Mouse (Mus musculus): ENCODE measurements around the gene Epb41l2. TPM values are rescaled to one million over a fixed set of nuclear protein-coding genes. Genes with fewer than 3 reads are reported as not detected.

Epb41l2 gene
- polyA plus RNA-seq, 1 experiment from 2014 or later: 46.3 TPM

DNA sequence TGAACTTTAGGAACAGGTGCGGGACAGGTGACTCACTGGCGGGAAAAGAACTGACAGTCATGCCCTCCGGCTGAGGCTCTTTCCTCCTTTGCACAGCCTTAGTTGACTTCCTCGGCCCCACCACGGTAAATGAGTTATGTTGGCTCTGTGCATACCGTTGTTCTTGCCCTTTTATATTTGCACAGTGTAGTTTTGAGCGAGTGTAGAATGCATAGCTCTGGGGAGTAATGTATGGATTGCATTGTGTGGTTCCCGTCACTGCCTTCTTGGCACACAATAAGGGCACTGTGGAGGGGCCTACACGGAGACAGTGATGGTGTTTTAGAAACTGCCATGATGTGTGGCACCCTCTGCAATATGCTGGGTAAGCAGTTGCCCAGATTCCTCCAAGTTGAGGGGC, 93.6 kb downstream of the Epb41l2 start:
- Histone ChIP-seq H3K4me2 (ENCODE audit: low read length) (no peak overlapping the region), H3K27me3 (replicated peaks; ENCODE audit: control insufficient read depth, insufficient read depth, low read length) (no peaks in the 10 kb centered on the region), H3K4me1 (replicated peaks; ENCODE audit: control insufficient read depth, insufficient read depth, low read length) (peaks cover 10% of the 10 kb centered on the region), H3K9me3 (ENCODE audit: control insufficient read depth, low read length) (no peaks in the 10 kb centered on the region), H3K27ac (ENCODE audit: low read depth) (no peak overlapping the region), H3K9ac (ENCODE audit: low read length) (no peak overlapping the region), H3K4me3 (ENCODE audit: low read depth, low read length) (no peak overlapping the region), H3K36me3 (ENCODE audit: control insufficient read depth, insufficient read depth, low read length) (0 out of 2 replicates have a peak, but pooled peaks cover 7% of the 10 kb centered on the region)
- DNase-seq (ENCODE audit: low spot score): no peak
- WGBS: 71% methylated on average over 9 of the region's 9 CpGs
- no peak for ATAC-seq (replicated peaks; ENCODE audit: low FRiP score, low TSS enrichment, low read depth)

DNA sequence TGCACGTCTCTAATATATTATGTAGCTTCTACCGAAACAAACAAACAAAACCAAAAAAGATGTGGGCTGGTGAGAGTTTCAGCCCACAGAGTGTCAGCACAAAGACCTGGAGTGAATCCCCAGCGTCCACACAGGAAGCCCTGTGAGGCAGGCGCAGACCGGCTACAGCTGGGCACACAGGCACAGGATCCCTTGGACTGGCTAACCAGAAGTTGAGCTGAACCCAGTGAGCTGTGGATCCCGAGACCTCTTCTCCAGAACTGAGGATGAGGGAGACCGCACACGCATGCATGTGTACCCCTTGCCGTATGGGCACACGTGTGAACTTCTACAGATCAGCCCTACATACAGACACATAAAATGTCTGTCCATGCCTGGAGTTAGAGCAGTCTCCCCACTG, 94.2 kb downstream of the Epb41l2 start:
- H3K27me3 ChIP-seq (replicated peaks; ENCODE audit: control insufficient read depth, insufficient read depth, low read length): no peaks in the 10 kb centered on the region
- WGBS: 81% methylated on average over 10 of the region's 10 CpGs
- H3K36me3 ChIP-seq (ENCODE audit: control insufficient read depth, insufficient read depth, low read length): 0 out of 2 replicates have a peak, but pooled peaks cover 7% of the 10 kb centered on the region
- no peak overlapping the region for H3K9ac ChIP-seq (ENCODE audit: low read length)
- no peak overlapping the region for H3K4me3 ChIP-seq (ENCODE audit: low read depth, low read length)
- DNase-seq (ENCODE audit: low spot score): no peak
- no peak overlapping the region for H3K27ac ChIP-seq (ENCODE audit: low read depth)
- H3K9me3 ChIP-seq (ENCODE audit: control insufficient read depth, low read length): no peaks in the 10 kb centered on the region
- H3K4me1 ChIP-seq (replicated peaks; ENCODE audit: control insufficient read depth, insufficient read depth, low read length): peaks cover 10% of the 10 kb centered on the region
- no peak overlapping the region for H3K4me2 ChIP-seq (ENCODE audit: low read length)
- ATAC-seq (replicated peaks; ENCODE audit: low FRiP score, low TSS enrichment, low read depth): no peak

DNA sequence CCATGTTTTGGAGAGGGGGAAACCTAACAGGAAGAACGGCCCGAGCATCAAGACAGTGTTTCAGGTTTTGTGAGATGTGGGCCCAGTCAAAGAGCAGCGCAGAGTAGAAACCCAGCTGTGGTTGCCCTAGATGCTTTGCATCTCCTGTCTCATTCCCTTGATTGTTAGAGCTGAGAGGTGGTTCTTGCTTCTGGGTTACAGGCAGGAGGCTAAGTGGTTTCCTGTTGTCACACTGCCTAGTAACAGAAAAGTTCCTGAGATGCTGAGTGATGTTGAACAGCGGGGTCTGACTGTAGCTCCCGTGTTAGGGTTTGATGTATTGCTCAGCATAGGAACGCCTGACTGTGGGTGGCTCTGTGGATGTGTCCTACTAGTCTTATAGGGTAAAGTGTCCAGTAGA, 97.5 kb downstream of the Epb41l2 start:
- 0 out of 2 replicates have a peak, but pooled peaks cover 7% of the 10 kb centered on the region for H3K36me3 ChIP-seq (ENCODE audit: control insufficient read depth, insufficient read depth, low read length)
- H3K27me3 ChIP-seq (replicated peaks; ENCODE audit: control insufficient read depth, insufficient read depth, low read length): no peaks in the 10 kb centered on the region
- ATAC-seq (replicated peaks; ENCODE audit: low FRiP score, low TSS enrichment, low read depth) (no peak), DNase-seq (ENCODE audit: low spot score) (no peak)
- no peak overlapping the region for H3K4me2 ChIP-seq (ENCODE audit: low read length)
- H3K4me1 ChIP-seq (replicated peaks; ENCODE audit: control insufficient read depth, insufficient read depth, low read length): no peaks in the 10 kb centered on the region; the same call in 1 of the 2 replicates
- no peaks in the 10 kb centered on the region for H3K9me3 ChIP-seq (ENCODE audit: control insufficient read depth, low read length)
- no peak overlapping the region for H3K4me3 ChIP-seq (ENCODE audit: low read depth, low read length)
- no peak overlapping the region for H3K27ac ChIP-seq (ENCODE audit: low read depth)
- WGBS: 71% methylated on average over 6 of the region's 6 CpGs
- no peak overlapping the region for H3K9ac ChIP-seq (ENCODE audit: low read length)

- no peak overlapping the region for H3K4me2 ChIP-seq (ENCODE audit: low read length)
- H3K4me3 ChIP-seq (ENCODE audit: low read depth, low read length): no peak overlapping the region
- 0 out of 2 replicates have a peak, but pooled peaks cover 7% of the 10 kb centered on the region for H3K36me3 ChIP-seq (ENCODE audit: control insufficient read depth, insufficient read depth, low read length)
- no peaks in the 10 kb centered on the region for H3K27me3 ChIP-seq (replicated peaks; ENCODE audit: control insufficient read depth, insufficient read depth, low read length)
- no peaks in the 10 kb centered on the region; the same call in 1 of the 2 replicates for H3K4me1 ChIP-seq (replicated peaks; ENCODE audit: control insufficient read depth, insufficient read depth, low read length)
- 84% methylated on average over 4 of the region's 4 CpGs for WGBS
- ATAC-seq (replicated peaks; ENCODE audit: low FRiP score, low TSS enrichment, low read depth) (no peak), DNase-seq (ENCODE audit: low spot score) (no peak)
- H3K9me3 ChIP-seq (ENCODE audit: control insufficient read depth, low read length): no peaks in the 10 kb centered on the region
- no peak overlapping the region for H3K9ac ChIP-seq (ENCODE audit: low read length)
- H3K27ac ChIP-seq (ENCODE audit: low read depth): no peak overlapping the region
Measured at GRCm38 (mm10) chr10:25457996-25458395, 98.4 kb downstream of the Epb41l2 start.

DNA sequence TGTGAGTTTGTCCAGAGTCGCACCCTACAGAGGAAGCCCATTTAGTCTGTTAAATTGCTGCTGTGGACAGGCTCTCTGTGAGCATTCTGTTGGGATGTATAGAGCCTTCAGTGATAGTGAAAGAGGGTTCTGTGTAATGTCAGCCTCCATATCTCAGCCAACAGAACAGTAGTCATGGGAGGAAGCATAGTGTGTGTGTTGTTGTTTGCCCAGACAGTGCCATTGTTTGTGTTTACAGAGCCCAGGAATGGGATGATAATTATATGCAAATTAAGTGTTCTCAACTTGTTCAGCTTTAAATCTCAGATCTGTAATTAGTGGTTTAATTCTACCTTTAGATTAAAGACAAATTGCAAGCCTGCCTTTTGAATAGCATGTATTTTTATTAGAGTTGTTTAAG, 102.2 kb downstream of the Epb41l2 start:
- 40% methylated on average over 1 of the region's 1 CpGs for WGBS

DNA sequence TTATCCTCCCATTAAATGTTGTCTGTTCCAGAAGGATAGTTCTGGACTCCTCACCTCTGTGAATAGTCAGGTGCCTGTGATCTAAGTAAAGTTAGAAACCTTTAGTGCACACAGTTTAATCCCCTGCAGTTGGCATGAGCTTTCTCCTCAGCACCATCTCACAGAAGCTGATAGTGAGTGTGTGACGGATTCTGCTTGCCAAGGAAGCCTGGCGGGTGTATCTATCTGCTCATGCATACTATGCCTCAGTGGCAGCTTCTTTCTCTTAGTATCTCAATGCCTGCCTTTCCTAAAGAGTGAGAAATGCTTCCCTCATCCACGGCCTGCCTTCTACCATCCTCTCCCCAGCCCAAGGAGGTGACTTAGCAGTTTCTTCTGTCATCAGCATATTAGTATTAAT, 103.1 kb downstream of the Epb41l2 start:
- DNase-seq (ENCODE audit: low spot score): no peak
- Histone ChIP-seq H3K4me1 (replicated peaks; ENCODE audit: control insufficient read depth, insufficient read depth, low read length) (no peaks in the 10 kb centered on the region), H3K27ac (ENCODE audit: low read depth) (no peak overlapping the region), H3K9me3 (ENCODE audit: control insufficient read depth, low read length) (no peaks in the 10 kb centered on the region), H3K36me3 (ENCODE audit: control insufficient read depth, insufficient read depth, low read length) (no peaks in the 10 kb centered on the region), H3K4me2 (ENCODE audit: low read length) (no peak overlapping the region), H3K4me3 (ENCODE audit: low read depth, low read length) (no peak overlapping the region), H3K9ac (ENCODE audit: low read length) (no peak overlapping the region), H3K27me3 (replicated peaks; ENCODE audit: control insufficient read depth, insufficient read depth, low read length) (no peaks in the 10 kb centered on the region)
- no peak for ATAC-seq (replicated peaks; ENCODE audit: low FRiP score, low TSS enrichment, low read depth)
- 85% methylated on average over 3 of the region's 3 CpGs for WGBS

More for the DNA sequence above, 102.2 kb downstream of the Epb41l2 start:
- ATAC-seq (replicated peaks; ENCODE audit: low FRiP score, low TSS enrichment, low read depth): no peak
- Histone ChIP-seq H3K9me3 (ENCODE audit: control insufficient read depth, low read length) (no peaks in the 10 kb centered on the region), H3K36me3 (ENCODE audit: control insufficient read depth, insufficient read depth, low read length) (no peaks in the 10 kb centered on the region), H3K27ac (ENCODE audit: low read depth) (no peak overlapping the region), H3K4me2 (ENCODE audit: low read length) (no peak overlapping the region), H3K4me1 (replicated peaks; ENCODE audit: control insufficient read depth, insufficient read depth, low read length) (no peaks in the 10 kb centered on the region; the same call in 1 of the 2 replicates), H3K27me3 (replicated peaks; ENCODE audit: control insufficient read depth, insufficient read depth, low read length) (no peaks in the 10 kb centered on the region), H3K4me3 (ENCODE audit: low read depth, low read length) (no peak overlapping the region), H3K9ac (ENCODE audit: low read length) (no peak overlapping the region)
- DNase-seq (ENCODE audit: low spot score): no peak

GRCm38 (mm10) chr10:25466493-25466892, 106.9 kb downstream of the Epb41l2 start:
- no peak overlapping the region for H3K27ac ChIP-seq (ENCODE audit: low read depth)
- ATAC-seq (replicated peaks; ENCODE audit: low FRiP score, low TSS enrichment, low read depth): no peak
- no peaks in the 10 kb centered on the region for H3K4me1 ChIP-seq (replicated peaks; ENCODE audit: control insufficient read depth, insufficient read depth, low read length)
- H3K9ac ChIP-seq (ENCODE audit: low read length): no peak overlapping the region
- H3K9me3 ChIP-seq (ENCODE audit: control insufficient read depth, low read length): no peaks in the 10 kb centered on the region
- no peaks in the 10 kb centered on the region for H3K27me3 ChIP-seq (replicated peaks; ENCODE audit: control insufficient read depth, insufficient read depth, low read length)
- 52% methylated on average over 2 of the region's 2 CpGs for WGBS
- no peak for DNase-seq (ENCODE audit: low spot score)
- H3K4me3 ChIP-seq (ENCODE audit: low read depth, low read length): no peak overlapping the region
- no peak overlapping the region for H3K4me2 ChIP-seq (ENCODE audit: low read length)
- H3K36me3 ChIP-seq (ENCODE audit: control insufficient read depth, insufficient read depth, low read length): peaks cover 15% of the 10 kb centered on the region; the same call in 1 of the 2 replicates

GRCm38 (mm10) chr10:25471944-25472343, 112.3 kb downstream of the Epb41l2 start:
- Histone ChIP-seq H3K27ac (ENCODE audit: low read depth) (no peak overlapping the region), H3K9me3 (ENCODE audit: control insufficient read depth, low read length) (no peaks in the 10 kb centered on the region), H3K4me1 (replicated peaks; ENCODE audit: control insufficient read depth, insufficient read depth, low read length) (no peaks in the 10 kb centered on the region), H3K36me3 (ENCODE audit: control insufficient read depth, insufficient read depth, low read length) (peaks cover 25% of the 10 kb centered on the region), H3K27me3 (replicated peaks; ENCODE audit: control insufficient read depth, insufficient read depth, low read length) (no peaks in the 10 kb centered on the region), H3K4me3 (ENCODE audit: low read depth, low read length) (no peak overlapping the region), H3K4me2 (ENCODE audit: low read length) (no peak overlapping the region), H3K9ac (ENCODE audit: low read length) (no peak overlapping the region)
- 73% methylated on average over 2 of the region's 2 CpGs for WGBS
- ATAC-seq (replicated peaks; ENCODE audit: low FRiP score, low TSS enrichment, low read depth) (no peak), DNase-seq (ENCODE audit: low spot score) (no peak)

- no peak overlapping the region for H3K9ac ChIP-seq (ENCODE audit: low read length)
- H3K4me2 ChIP-seq (ENCODE audit: low read length): no peak overlapping the region
- no peaks in the 10 kb centered on the region for H3K27me3 ChIP-seq (replicated peaks; ENCODE audit: control insufficient read depth, insufficient read depth, low read length)
- ATAC-seq (replicated peaks; ENCODE audit: low FRiP score, low TSS enrichment, low read depth) (no peak), DNase-seq (ENCODE audit: low spot score) (no peak)
- H3K9me3 ChIP-seq (ENCODE audit: control insufficient read depth, low read length): no peaks in the 10 kb centered on the region
- peaks cover 13% of the 10 kb centered on the region for H3K36me3 ChIP-seq (ENCODE audit: control insufficient read depth, insufficient read depth, low read length)
- H3K4me1 ChIP-seq (replicated peaks; ENCODE audit: control insufficient read depth, insufficient read depth, low read length): 0 out of 2 replicates have a peak, but pooled peaks cover 4% of the 10 kb centered on the region
- no peak overlapping the region for H3K4me3 ChIP-seq (ENCODE audit: low read depth, low read length)
- H3K27ac ChIP-seq (ENCODE audit: low read depth): no peak overlapping the region
- 87% methylated on average over 3 of the region's 3 CpGs for WGBS
Measured at GRCm38 (mm10) chr10:25479716-25480115, 120.1 kb downstream of the Epb41l2 start.
